Mouse (Mus musculus) lung, postnatal 0 days (tissue): ENCODE measurements at regions not wholly inside any gene's neighbourhood (a gene's known extent, or its start where the extent isn't known, plus 50 kb on each side); places are given as distances from the start of the nearest gene placed in this dataset.

ENCODE experiments used
- CTCF ChIP-seq: IDR thresholded peaks from 2 replicates; pipeline ENCODE4 v1.5.1; 2016; ENCODE audit warnings: antibody characterized with exemption, mild to moderate bottlenecking
- EP300 ChIP-seq: IDR thresholded peaks from 2 replicates; pipeline ENCODE4 v1.6.1; 2016; ENCODE audit warnings: antibody characterized with exemption, mild to moderate bottlenecking, control low read depth

- no peak for TF ChIP-seq CTCF
- no peak for TF ChIP-seq EP300
Measured at GRCm38 (mm10) chr15:61051363-61051762, 128.6 kb upstream of the A1bg start.
